Mouse (Mus musculus) 416B (cell line): ENCODE results near the gene Ak8.

ENCODE experiments used
- DNase-seq: peaks from one replicate; pipeline ENCODE4 v3.0.0; 2011; ENCODE audit warnings: low read depth

Gene Ak8

GRCm38 (mm10) chr2:28699361-28700335, at the start of gene Ak8, which contains the start of gene Spaca9:
Gene Ak8, plus strand, starts transcription at chr2:28700164.
Gene Spaca9, minus strand, starts transcription at chr2:28699727.
- peak; percentile 77 for DNase-seq

GRCm38 (mm10) chr2:28650526-28650925, 49.4 kb upstream of the Ak8 start:
- DNase-seq, result no peak

DNA sequence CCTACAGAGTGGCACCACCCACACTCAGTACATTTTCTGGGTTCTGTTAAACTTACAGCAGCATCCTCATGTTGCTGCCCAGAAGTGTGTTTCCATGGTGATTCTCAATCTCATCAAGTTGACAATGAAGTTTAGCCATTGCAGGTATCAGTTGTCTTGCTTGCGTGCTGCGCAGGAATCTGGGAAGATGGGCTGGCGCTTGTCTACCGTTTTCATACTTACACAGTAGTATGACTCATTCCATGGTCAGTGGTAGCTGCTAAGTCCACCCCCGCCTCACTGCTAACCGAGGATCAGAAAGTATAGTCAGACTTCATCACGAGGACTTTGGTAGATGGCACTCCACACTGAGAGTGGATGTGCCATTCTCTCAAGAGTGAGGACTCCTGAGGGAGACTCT, 46.6 kb upstream of the Ak8 start:
- peak; percentile 18 for DNase-seq

DNA sequence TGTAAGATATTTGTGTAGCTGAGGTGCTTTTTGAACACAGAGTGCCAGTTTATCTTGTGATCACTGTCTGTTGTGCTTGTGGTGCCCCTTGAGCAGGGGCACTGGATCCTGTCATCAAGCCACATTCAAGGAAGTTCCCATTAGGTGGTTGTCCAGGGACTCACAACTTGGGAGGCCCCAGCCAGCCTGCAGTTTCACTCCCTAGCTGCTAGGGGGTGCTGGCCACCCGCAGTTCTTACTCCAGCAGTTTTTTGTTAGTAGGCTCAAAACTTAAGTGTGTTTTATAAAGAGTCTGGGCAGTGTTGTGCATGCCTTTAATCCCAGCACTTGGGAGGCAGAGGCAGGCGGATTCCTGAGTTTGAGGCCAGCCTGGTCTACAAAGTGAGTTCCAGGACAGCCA, 45.7 kb upstream of the Ak8 start:
- DNase-seq, result peak; percentile 65

GRCm38 (mm10) chr2:28656216-28656615, 43.7 kb upstream of the Ak8 start:
- no peak for DNase-seq

- DNase-seq, result no peak
Measured at GRCm38 (mm10) chr2:28662891-28663290, 37.1 kb upstream of the Ak8 start.

GRCm38 (mm10) chr2:28665818-28666217, 34.1 kb upstream of the Ak8 start:
- no peak for DNase-seq

GRCm38 (mm10) chr2:28671438-28671837, 28.5 kb upstream of the Ak8 start:
- DNase-seq, result no peak

- DNase-seq, result no peak
Measured at GRCm38 (mm10) chr2:28676005-28676404, 24.0 kb upstream of the Ak8 start.

- peak; percentile 44 for DNase-seq
Measured at GRCm38 (mm10) chr2:28680710-28681109, 19.3 kb upstream of the Ak8 start.

DNA sequence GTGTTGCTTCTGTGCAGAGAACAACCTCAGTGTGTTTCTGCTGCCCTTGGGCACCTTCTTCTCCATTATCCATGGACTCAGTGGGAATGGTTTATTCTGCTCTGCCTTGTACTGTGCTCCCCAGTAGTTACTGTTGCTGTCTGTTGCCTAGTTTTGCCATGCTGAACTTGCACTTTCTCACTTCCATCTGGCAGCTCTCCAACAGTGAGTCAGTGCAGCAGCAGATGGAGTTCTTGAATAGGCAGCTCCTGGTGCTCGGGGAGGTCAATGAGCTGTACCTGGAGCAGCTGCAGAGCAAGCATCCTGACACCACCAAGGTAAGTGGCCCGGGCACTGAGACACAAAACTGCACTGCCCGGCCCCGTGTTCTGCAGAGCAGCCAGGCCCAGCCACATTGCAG, 18.2 kb upstream of the Ak8 start:
- DNase-seq, result peak; percentile 43

DNA sequence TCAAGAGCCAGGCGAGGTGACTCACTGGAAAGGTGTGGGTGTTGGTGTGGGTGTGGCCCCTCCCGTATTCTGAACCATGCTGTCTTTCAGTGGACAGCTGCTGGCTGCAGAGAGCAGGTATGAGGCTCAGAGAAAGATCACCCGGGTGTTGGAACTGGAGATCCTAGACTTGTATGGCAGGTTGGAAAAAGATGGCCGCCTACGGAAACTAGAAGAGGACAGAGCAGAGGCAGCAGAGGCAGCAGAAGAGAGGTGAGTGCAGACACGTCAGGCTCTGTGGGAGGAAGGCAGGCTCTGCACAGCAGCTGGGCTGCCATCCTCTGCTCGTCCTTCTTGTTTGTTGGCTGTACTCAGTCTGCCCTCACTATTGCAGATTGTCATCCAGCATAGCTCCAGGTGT, 14.1 kb upstream of the Ak8 start:
- no peak for DNase-seq

DNA sequence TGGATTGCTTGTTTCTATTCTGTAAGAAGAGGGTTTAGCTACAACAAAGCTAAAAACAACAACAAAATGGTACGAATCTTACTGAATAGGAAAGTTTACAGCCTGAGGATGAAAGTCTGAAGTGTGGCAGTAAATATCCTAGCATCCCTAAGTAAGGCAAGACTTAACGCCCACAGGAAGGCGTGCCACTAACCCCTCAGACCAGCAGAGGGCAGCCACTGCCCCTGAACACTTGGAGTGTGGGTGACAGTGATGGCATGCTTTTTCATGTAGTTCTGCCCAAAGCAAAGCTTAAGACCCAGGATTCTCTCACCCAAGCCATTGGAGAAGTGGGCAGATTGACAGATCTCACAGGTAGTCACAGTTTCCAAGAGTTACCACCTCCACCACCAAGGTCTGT, 11.5 kb upstream of the Ak8 start:
- DNase-seq, result peak; percentile 64

DNA sequence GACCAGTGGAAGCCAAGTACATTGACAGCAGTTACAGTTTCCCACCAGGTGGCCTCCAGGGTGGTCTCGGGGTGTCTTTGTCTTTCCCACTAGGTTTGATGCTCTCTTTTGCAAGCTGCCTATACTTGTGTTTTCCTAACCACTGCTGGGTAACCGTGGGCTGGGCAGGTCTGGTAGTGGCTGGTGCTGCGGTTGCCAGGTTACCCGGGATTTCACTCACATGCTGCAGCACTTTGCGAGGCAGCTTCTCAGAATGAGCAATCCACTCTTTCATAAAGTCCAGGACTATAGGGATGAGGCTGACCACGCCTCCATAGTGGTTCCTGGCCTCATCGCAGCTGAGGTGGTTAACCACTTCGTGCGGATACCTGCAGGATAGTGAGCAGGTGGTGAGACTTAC, 7.3 kb upstream of the Ak8 start:
- DNase-seq, result no peak

- peak; percentile 44 for DNase-seq
Measured at GRCm38 (mm10) chr2:28698566-28698965, 1.4 kb upstream of the Ak8 start.

GRCm38 (mm10) chr2:28701646-28702262, 1.8 kb downstream of the Ak8 start:
- DNase-seq, result peak; percentile 9

DNA sequence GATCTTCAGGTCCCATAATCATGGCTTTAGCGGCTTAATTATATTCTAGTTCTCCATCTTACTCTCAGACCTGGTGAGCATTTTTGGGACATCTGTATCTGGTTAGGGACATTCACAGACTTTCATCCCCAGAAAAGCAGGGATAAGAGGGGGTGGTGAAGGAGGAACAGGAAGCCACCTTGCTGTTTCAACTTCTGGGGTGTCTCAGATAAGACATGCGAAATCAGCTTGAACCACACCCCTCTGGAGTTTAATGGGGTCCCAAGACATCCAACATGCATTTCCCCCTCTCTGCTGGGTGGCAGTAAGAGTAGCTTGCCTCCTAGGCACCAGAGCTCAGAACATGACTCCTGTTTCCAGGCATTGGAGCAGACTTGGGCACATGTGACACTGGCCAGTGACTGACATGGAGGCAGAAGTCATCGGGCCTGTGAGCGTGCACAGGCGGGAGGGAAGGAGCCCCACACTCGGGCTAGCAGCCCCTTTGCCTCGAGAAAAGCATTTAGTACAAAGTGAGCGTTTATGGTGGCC, 6.2 kb downstream of the Ak8 start:
- no peak for DNase-seq

DNA sequence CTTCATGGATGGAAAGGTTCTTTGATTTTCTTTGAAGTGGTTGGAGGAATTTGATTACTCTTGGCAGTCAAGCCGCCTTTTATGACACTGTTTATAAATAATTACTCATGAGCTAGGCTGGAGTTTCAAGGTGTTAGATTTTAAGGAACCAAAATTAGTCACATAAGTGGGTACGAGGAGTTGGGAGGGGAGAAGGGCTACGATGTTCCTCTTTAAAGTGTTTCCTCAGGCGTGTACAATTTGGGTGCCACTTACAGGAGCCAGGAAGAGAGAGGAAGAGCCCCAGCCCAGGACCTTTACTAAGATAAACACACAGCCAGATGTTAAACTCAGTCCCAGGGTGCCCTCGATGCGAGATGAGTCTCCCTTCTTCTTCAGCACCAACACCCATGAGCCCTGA, 6.8 kb downstream of the Ak8 start:
- no peak for DNase-seq

GRCm38 (mm10) chr2:28713036-28713435, 13.1 kb downstream of the Ak8 start:
- no peak for DNase-seq

DNA sequence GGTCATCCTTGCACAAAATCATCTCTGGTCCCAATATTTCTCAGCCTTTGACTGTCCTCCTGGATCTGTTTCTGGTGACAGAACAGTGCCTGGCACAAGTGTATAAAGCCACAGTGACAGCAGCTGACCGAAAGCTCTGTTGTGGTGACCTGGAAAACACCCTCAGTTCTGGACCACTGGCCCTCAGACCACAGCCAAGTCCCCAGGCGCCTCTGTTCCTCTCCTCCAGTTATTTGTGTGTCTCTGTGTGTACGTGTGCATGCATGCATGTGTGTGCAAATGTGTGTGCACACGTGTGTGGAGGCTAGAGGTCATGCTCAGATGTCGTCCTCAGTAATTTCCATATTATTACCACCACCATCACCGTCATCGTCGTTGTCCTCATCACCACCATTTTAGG, 22.5 kb downstream of the Ak8 start:
- no peak for DNase-seq

GRCm38 (mm10) chr2:28723912-28724311, 23.9 kb downstream of the Ak8 start:
- no peak for DNase-seq

DNA sequence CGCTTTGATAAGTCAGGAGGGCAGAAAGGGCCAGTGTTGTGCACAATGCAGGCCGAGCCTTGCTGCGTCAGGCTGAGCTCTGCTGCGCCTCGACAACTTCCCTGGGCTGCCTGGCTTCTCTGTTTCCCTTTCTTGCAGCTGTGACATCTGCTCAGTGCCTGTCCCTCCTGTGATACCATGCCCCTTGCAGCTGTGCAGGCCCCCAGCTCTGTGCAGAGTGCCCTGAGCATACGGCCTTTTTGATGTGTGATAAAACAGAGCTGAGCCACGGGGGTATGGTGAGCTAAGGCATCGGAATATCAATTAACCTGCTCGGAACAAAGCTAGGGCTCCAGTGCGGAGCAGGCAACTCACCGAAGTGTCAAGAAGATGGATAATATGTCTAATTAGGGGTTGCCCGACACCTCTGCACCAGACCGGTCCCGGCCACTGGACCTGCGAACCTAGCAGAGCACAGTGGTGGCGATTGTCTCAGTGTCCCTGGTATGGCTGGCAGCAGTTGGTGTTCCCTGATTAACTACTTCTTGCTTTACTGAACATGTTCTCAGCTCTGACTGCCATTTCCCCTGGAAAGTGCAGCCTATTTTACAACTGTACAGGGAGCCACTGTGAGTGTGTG, 27.9 kb downstream of the Ak8 start:
- no peak for DNase-seq

GRCm38 (mm10) chr2:28730676-28731075, 30.7 kb downstream of the Ak8 start:
- no peak for DNase-seq
